Mouse (Mus musculus): ENCODE measurements around the gene Tmod1. TPM values are rescaled to one million over a fixed set of nuclear protein-coding genes. Genes with fewer than 3 reads are reported as not detected.

Gene Tmod1
- polyA plus RNA-seq, 1 experiment from 2014 or later = 217 TPM

DNA sequence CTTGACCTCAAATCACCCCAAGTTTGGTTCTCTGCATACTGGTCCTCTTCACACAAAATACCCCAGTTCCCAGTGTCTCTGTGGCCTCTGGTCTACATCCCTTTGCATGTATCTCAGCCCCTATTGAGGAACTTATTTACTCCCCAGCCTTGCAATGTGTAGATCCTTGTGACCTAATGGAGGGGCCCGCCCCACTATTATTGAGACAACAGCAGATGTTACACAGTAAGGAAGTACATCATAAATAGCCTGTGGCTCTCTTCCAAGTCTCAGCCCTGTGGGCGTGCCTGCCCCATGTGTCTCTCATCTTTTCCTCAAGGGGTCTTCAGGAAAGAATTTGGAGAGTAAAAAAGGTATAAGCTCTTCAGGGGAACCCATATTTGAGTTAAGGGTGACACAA, 38.2 kb downstream of the Tmod1 start:
- Histone ChIP-seq H3K9ac (ENCODE audit: low read length) (no peak overlapping the region), H3K9me3 (replicated peaks; ENCODE audit: control insufficient read depth, low read length) (no peaks in the 10 kb centered on the region), H3K27ac (ENCODE audit: low read length) (peak overlapping the region; percentile 46; the same call in 1 of the 2 replicates), H3K36me3 (ENCODE audit: control insufficient read depth, insufficient read depth) (peaks cover 22% of the 10 kb centered on the region), H3K27me3 (ENCODE audit: control insufficient read depth, insufficient read depth, low read length) (no peaks in the 10 kb centered on the region), H3K4me3 (ENCODE audit: low read length) (no peak overlapping the region), H3K4me1 (ENCODE audit: control insufficient read depth, insufficient read depth, low read length) (peaks cover 42% of the 10 kb centered on the region), H3K4me2 (ENCODE audit: low read depth, low read length) (no peak overlapping the region)
- ATAC-seq (replicated peaks; ENCODE audit: extremely low read depth, insufficient read depth, low FRiP score) = no peak
- 35% methylated on average over 2 of the region's 2 CpGs for WGBS

GRCm38 (mm10) chr4:46080261-46080660, 41.5 kb downstream of the Tmod1 start:
- ATAC-seq (replicated peaks; ENCODE audit: extremely low read depth, insufficient read depth, low FRiP score) = no peak
- no peak overlapping the region for H3K9ac ChIP-seq (ENCODE audit: low read length)
- H3K36me3 ChIP-seq (ENCODE audit: control insufficient read depth, insufficient read depth) = peaks cover 28% of the 10 kb centered on the region
- no peaks in the 10 kb centered on the region for H3K9me3 ChIP-seq (replicated peaks; ENCODE audit: control insufficient read depth, low read length)
- no peaks in the 10 kb centered on the region for H3K27me3 ChIP-seq (ENCODE audit: control insufficient read depth, insufficient read depth, low read length)
- no peak overlapping the region for H3K4me2 ChIP-seq (ENCODE audit: low read depth, low read length)
- WGBS = 88% methylated on average over 4 of the region's 4 CpGs
- H3K27ac ChIP-seq (ENCODE audit: low read length) = no peak overlapping the region
- peaks cover 20% of the 10 kb centered on the region for H3K4me1 ChIP-seq (ENCODE audit: control insufficient read depth, insufficient read depth, low read length)
- H3K4me3 ChIP-seq (ENCODE audit: low read length) = no peak overlapping the region

GRCm38 (mm10) chr4:46082555-46082954, 43.8 kb downstream of the Tmod1 start:
- Histone ChIP-seq H3K27me3 (ENCODE audit: control insufficient read depth, insufficient read depth, low read length) (no peaks in the 10 kb centered on the region), H3K4me3 (ENCODE audit: low read length) (no peak overlapping the region), H3K27ac (ENCODE audit: low read length) (no peak overlapping the region), H3K36me3 (ENCODE audit: control insufficient read depth, insufficient read depth) (peaks cover 28% of the 10 kb centered on the region), H3K4me1 (ENCODE audit: control insufficient read depth, insufficient read depth, low read length) (peaks cover 16% of the 10 kb centered on the region), H3K9me3 (replicated peaks; ENCODE audit: control insufficient read depth, low read length) (no peaks in the 10 kb centered on the region), H3K9ac (ENCODE audit: low read length) (no peak overlapping the region), H3K4me2 (ENCODE audit: low read depth, low read length) (no peak overlapping the region)
- WGBS = 71% methylated on average over 11 of the region's 11 CpGs
- no peak for ATAC-seq (replicated peaks; ENCODE audit: extremely low read depth, insufficient read depth, low FRiP score)

- Histone ChIP-seq H3K4me1 (ENCODE audit: control insufficient read depth, insufficient read depth, low read length) (peaks cover 22% of the 10 kb centered on the region), H3K27ac (ENCODE audit: low read length) (peak overlapping the region; percentile 2; the same call in 1 of the 2 replicates), H3K4me2 (ENCODE audit: low read depth, low read length) (no peak overlapping the region), H3K4me3 (ENCODE audit: low read length) (no peak overlapping the region), H3K36me3 (ENCODE audit: control insufficient read depth, insufficient read depth) (peaks cover 14% of the 10 kb centered on the region), H3K9me3 (replicated peaks; ENCODE audit: control insufficient read depth, low read length) (no peaks in the 10 kb centered on the region), H3K27me3 (ENCODE audit: control insufficient read depth, insufficient read depth, low read length) (no peaks in the 10 kb centered on the region), H3K9ac (ENCODE audit: low read length) (0 out of 2 replicates have a peak overlapping the region, but pooled peaks have one; percentile 22)
- no peak for ATAC-seq (replicated peaks; ENCODE audit: extremely low read depth, insufficient read depth, low FRiP score)
- WGBS = 71% methylated on average over 9 of the region's 9 CpGs
These were observed 45.9 kb downstream of the Tmod1 start for GRCm38 (mm10) chr4:46084416-46085172.

GRCm38 (mm10) chr4:46085223-46085811, 46.6 kb downstream of the Tmod1 start:
- no peak overlapping the region for H3K4me3 ChIP-seq (ENCODE audit: low read length)
- peak; percentile 43; the same call in 1 of the 2 replicates for ATAC-seq (replicated peaks; ENCODE audit: extremely low read depth, insufficient read depth, low FRiP score)
- H3K27me3 ChIP-seq (ENCODE audit: control insufficient read depth, insufficient read depth, low read length) = no peaks in the 10 kb centered on the region
- no peak overlapping the region for H3K4me2 ChIP-seq (ENCODE audit: low read depth, low read length)
- H3K27ac ChIP-seq (ENCODE audit: low read length) = no peak overlapping the region
- 49% methylated on average over 9 of the region's 9 CpGs for WGBS
- no peaks in the 10 kb centered on the region for H3K9me3 ChIP-seq (replicated peaks; ENCODE audit: control insufficient read depth, low read length)
- no peak overlapping the region for H3K9ac ChIP-seq (ENCODE audit: low read length)
- peaks cover 22% of the 10 kb centered on the region for H3K4me1 ChIP-seq (ENCODE audit: control insufficient read depth, insufficient read depth, low read length)
- peaks cover 7% of the 10 kb centered on the region for H3K36me3 ChIP-seq (ENCODE audit: control insufficient read depth, insufficient read depth)

DNA sequence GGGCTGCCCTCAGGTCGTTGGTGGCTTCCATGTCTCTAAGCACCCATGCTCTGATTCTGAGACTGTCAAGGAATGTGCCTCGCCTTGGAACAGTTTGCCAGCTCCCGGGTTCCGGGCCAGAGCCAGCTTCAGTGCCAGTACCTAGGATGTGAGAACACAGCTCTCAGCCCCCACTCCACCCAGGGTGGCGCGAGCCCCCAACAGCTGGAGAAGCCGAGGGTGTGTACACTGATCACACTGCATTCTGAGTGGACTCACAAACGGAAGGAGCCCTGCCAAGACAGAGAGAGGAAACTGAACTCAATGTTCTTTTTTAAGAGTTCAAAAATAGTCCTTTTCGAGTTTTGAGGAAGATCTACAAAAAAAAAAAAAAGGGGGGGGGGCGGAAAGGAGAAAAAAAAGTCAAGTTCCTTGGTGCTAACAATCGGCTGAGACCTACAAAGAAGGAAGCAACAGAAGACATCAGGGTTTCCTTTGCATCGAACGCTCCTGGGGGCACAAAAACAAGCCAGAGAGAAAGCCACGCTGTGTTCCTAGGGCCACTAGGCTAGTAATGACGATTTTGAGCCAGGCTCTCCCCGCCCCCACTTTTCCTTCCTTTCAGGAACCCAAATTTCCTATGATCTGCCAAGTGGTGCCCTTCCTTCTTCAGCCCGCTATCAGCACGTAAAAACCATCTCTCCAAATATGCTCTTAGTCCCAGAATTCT, 48.1 kb downstream of the Tmod1 start:
- H3K36me3 ChIP-seq (ENCODE audit: control insufficient read depth, insufficient read depth) = peaks cover 13% of the 10 kb centered on the region
- H3K27me3 ChIP-seq (ENCODE audit: control insufficient read depth, insufficient read depth, low read length) = no peaks in the 10 kb centered on the region
- WGBS = 61% methylated on average over 17 of the region's 18 CpGs
- H3K4me1 ChIP-seq (ENCODE audit: control insufficient read depth, insufficient read depth, low read length) = peaks cover 20% of the 10 kb centered on the region
- no peak overlapping the region for H3K4me2 ChIP-seq (ENCODE audit: low read depth, low read length)
- ATAC-seq (replicated peaks; ENCODE audit: extremely low read depth, insufficient read depth, low FRiP score) = no peak
- no peak overlapping the region for H3K9ac ChIP-seq (ENCODE audit: low read length)
- H3K9me3 ChIP-seq (replicated peaks; ENCODE audit: control insufficient read depth, low read length) = no peaks in the 10 kb centered on the region
- H3K4me3 ChIP-seq (ENCODE audit: low read length) = no peak overlapping the region
- peak overlapping the region; percentile 81 for H3K27ac ChIP-seq (ENCODE audit: low read length)

DNA sequence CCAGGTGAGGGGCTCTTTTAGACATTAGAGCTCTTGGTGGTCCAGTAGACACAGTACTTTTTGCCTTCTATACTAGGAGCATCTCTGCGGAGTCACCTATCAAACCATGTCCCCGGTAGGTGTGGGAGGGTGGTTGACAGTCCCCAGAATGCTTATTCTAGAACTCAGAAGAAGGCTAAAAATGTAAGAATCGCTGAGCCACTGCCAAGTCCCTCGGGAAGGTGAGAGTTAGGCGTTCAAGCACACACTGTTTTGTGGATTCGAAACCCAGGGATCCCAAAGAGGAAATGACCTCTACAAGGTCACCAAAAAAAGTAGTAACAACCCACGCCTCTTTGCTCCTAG, 48.7 kb downstream of the Tmod1 start:
- 0 out of 2 replicates have a peak overlapping the region, but pooled peaks have one; percentile 9 for H3K9ac ChIP-seq (ENCODE audit: low read length)
- no peak for ATAC-seq (replicated peaks; ENCODE audit: extremely low read depth, insufficient read depth, low FRiP score)
- 36% methylated on average over 7 of the region's 7 CpGs for whole genome bisulfite sequencing
- H3K36me3 ChIP-seq (ENCODE audit: control insufficient read depth, insufficient read depth) = peaks cover 19% of the 10 kb centered on the region
- no peak overlapping the region for H3K4me2 ChIP-seq (ENCODE audit: low read depth, low read length)
- no peaks in the 10 kb centered on the region for H3K9me3 ChIP-seq (replicated peaks; ENCODE audit: control insufficient read depth, low read length)
- peaks cover 20% of the 10 kb centered on the region for H3K4me1 ChIP-seq (ENCODE audit: control insufficient read depth, insufficient read depth, low read length)
- H3K27ac ChIP-seq (ENCODE audit: low read length) = peak overlapping the region; percentile 81
- H3K4me3 ChIP-seq (ENCODE audit: low read length) = no peak overlapping the region
- no peaks in the 10 kb centered on the region for H3K27me3 ChIP-seq (ENCODE audit: control insufficient read depth, insufficient read depth, low read length)

- H3K27ac ChIP-seq (ENCODE audit: low read length) = peak overlapping the region; percentile 81
- peaks cover 20% of the 10 kb centered on the region for H3K4me1 ChIP-seq (ENCODE audit: control insufficient read depth, insufficient read depth, low read length)
- WGBS = 15% methylated on average over 4 of the region's 5 CpGs
- 0 out of 2 replicates have a peak, but pooled peaks have one; percentile 50 for ATAC-seq (replicated peaks; ENCODE audit: extremely low read depth, insufficient read depth, low FRiP score)
- no peaks in the 10 kb centered on the region for H3K9me3 ChIP-seq (replicated peaks; ENCODE audit: control insufficient read depth, low read length)
- no peak overlapping the region for H3K9ac ChIP-seq (ENCODE audit: low read length)
- no peak overlapping the region for H3K4me3 ChIP-seq (ENCODE audit: low read length)
- H3K27me3 ChIP-seq (ENCODE audit: control insufficient read depth, insufficient read depth, low read length) = no peaks in the 10 kb centered on the region
- H3K36me3 ChIP-seq (ENCODE audit: control insufficient read depth, insufficient read depth) = peaks cover 23% of the 10 kb centered on the region
- no peak overlapping the region for H3K4me2 ChIP-seq (ENCODE audit: low read depth, low read length)
These were observed 49.1 kb downstream of the Tmod1 start for GRCm38 (mm10) chr4:46087852-46088251.

Data from heart, embryonic 16.5 days (tissue).